15 mouse cellular contexts compared by ENCODE assay signal in genomic region chr12:72679635-72680034, GRCm38 (mm10). TPM values are rescaled to one million over a fixed set of nuclear protein-coding genes. Genes with fewer than 3 reads are reported as not detected.
DNase-seq lines count a peak whose midpoint lies in the region; ATAC-seq and TF ChIP-seq lines count a peak whose summit lies in the region.
"Had no signal": no experiment of that assay in that cellular context is flagged by ENCODE, and none has a peak within 500 bp of the region (broad histone marks: within the 10 kb centered on the region; RNA-seq: fewer than 3 reads in every experiment).

No protein-coding gene starts in this region.

- peak; percentile 48; the same call in 1 of the 2 replicates for ATAC-seq in granulocyte monocyte progenitor cell, adult 5-6 weeks (replicated peaks; ENCODE audit: poor library complexity, severe bottlenecking)

- peak; percentile 3 for TF ChIP-seq CTCF in left cerebral cortex, adult 2 months (IDR thresholded peaks at IDR 0.05)
- TF ChIP-seq CTCF in E14TG2a.4 (conservative IDR thresholded peaks at IDR 0.05; ENCODE audit: low read length): peak; percentile 67

- peaks cover 10% of the 10 kb centered on the region; the same call in 1 of the 2 replicates for H3K4me1 ChIP-seq in E14TG2a.4 (replicated peaks; ENCODE audit: low read depth, low read length)
- H3K4me1 ChIP-seq: hindbrain, embryonic 15.5 days had no signal

- peaks cover 25% of the 10 kb centered on the region for H3K9me3 ChIP-seq in E14TG2a.4 (ENCODE audit: low read length)
- H3K9me3 ChIP-seq: hindbrain, embryonic 15.5 days; liver, embryonic 13.5 days had no signal

- intact Hi-C loops in left cerebral cortex, adult 2 months (cut with DNase I): no loop called here
- intact Hi-C loops in left cerebral cortex, postnatal 4 days (cut with DNase I): no loop called here

- no peak overlapping the region for H3K4me3 ChIP-seq in left cerebral cortex, adult 2 months
- no peak overlapping the region for H3K4me3 ChIP-seq in E14TG2a.4 (replicated peaks; ENCODE audit: low read length)
- H3K4me3 ChIP-seq: erythroblast, embryonic 14.5 days; hindbrain, embryonic 15.5 days; liver, embryonic 13.5 days; myocyte had no signal

- H3K27ac ChIP-seq in left cerebral cortex, adult 2 months: no peak overlapping the region
- H3K27ac ChIP-seq: hindbrain, embryonic 15.5 days; liver, embryonic 13.5 days had no signal

- H3K36me3 ChIP-seq in E14TG2a.4 (ENCODE audit: insufficient read depth, low read length): no peaks in the 10 kb centered on the region
- H3K36me3 ChIP-seq: hindbrain, embryonic 15.5 days; liver, embryonic 13.5 days had no signal

- DNase-seq in left cerebral cortex, adult 2 months (ENCODE audit: extremely low spot score in 1 of 2, low spot score in 2 of 2): no peak
- DNase-seq in left cerebral cortex, postnatal 4 days: no peak
- DNase-seq in A20 (ENCODE audit: low read depth, low spot score): peak; percentile 36
- DNase-seq in urinary bladder, postnatal 10 days (ENCODE audit: low spot score): no peak
- no peak for DNase-seq in cerebellum, adult 8-10 months
- DNase-seq: cerebellum, adult 9-11 months; gastrocnemius, postnatal 14 days; kidney, adult 9 months; liver, embryonic 13.5 days had no signal

- no peaks in the 10 kb centered on the region for H3K27me3 ChIP-seq in E14TG2a.4 (ENCODE audit: insufficient read depth, low read length)
- H3K27me3 ChIP-seq: hindbrain, embryonic 15.5 days; liver, embryonic 13.5 days had no signal

RNA-seq across cellular contexts. Expression of gene Dhrs7, which starts 14.9 kb away (rescaled TPM):
- 10 to 100 TPM; 41.4 to 42.2 TPM for total RNA-seq in left cerebral cortex, adult 2 months (2021)
- 10 to 100 TPM; 15.0 to 15.8 TPM for total RNA-seq in left cerebral cortex, postnatal 4 days (2021)
- total RNA-seq in granulocyte monocyte progenitor cell, adult 5-6 weeks (2014; fragmentation: Nextera tagmentation): 30.8 and 32.4 TPM in 2 replicates
- total RNA-seq in granulocyte monocyte progenitor cell, adult 5-6 weeks (2017): 57.2 and 58.4 TPM in 2 replicates

RNA-seq across cellular contexts. Expression of gene Gm4756, which starts 30.2 kb away (rescaled TPM):
- not detected for total RNA-seq in left cerebral cortex, adult 2 months (2021)
- total RNA-seq in left cerebral cortex, postnatal 4 days (2021): not detected
- total RNA-seq in granulocyte monocyte progenitor cell, adult 5-6 weeks (2014; fragmentation: Nextera tagmentation): not detected in 2 replicates
- not detected in 2 replicates for total RNA-seq in granulocyte monocyte progenitor cell, adult 5-6 weeks (2017)
- total RNA-seq: gastrocnemius, postnatal 14 days; layer of hippocampus, adult 18-20 months had no signal
